Mouse (Mus musculus) brain, embryonic 14.5 days (tissue): Measurements from ENCODE around the gene Sox8. TPM values are rescaled to one million over a fixed set of nuclear protein-coding genes. Genes with fewer than 3 reads are reported as not detected.
A peak's percentile ranks its signal among the peaks of the same experiment; 100 is the strongest.

Experiments used
- DNase-seq: peaks from one replicate; pipeline ENCODE4 v3.0.0-alpha.2; 2011; ENCODE audit warnings: low read depth
- CTCF ChIP-seq: fragments of 200-500 bp; IDR thresholded peaks from 2 replicates; pipeline ENCODE4 v1.5.1; 2012; ENCODE audit warnings: inconsistent platforms, mild to moderate bottlenecking, moderate library complexity, borderline replicate concordance; ENCODE audit not compliant: insufficient read depth, insufficient read length; ENCODE audit errors: extremely low read depth
- POLR2A ChIP-seq: fragments of 200-500 bp; IDR thresholded peaks from 2 replicates; pipeline ENCODE4 v1.6.1; 2012; ENCODE audit warnings: mild to moderate bottlenecking, inconsistent platforms, borderline replicate concordance; ENCODE audit not compliant: poor library complexity, insufficient read depth, insufficient read length, severe bottlenecking; ENCODE audit errors: extremely low read depth
- polyA plus RNA-seq: library from polyadenylated mRNA; depleted of rRNA; stranded (reverse); fragments of >200 nt; gene quantifications from 2 replicates; pipeline ENCODE4 v1.2.3, GENCODE M21; 2012; rRNA removed

Sox8 gene
- polyA plus RNA-seq, 1 experiment, result 17.6 TPM

GRCm38 (mm10) chr17:25522080-25522479, 48.4 kb downstream of the Sox8 start:
- no peak for DNase-seq
- TF ChIP-seq POLR2A (no peak), CTCF (no peak)

- peak; percentile 73 for DNase-seq
- TF ChIP-seq CTCF (no peak), POLR2A (no peak)
These were observed 50.0 kb downstream of the Sox8 start for GRCm38 (mm10) chr17:25520492-25520891.

- DNase-seq, result peak; percentile 58
- no peak for TF ChIP-seq CTCF
- TF ChIP-seq POLR2A, result no peak
These were observed 51.0 kb downstream of the Sox8 start for GRCm38 (mm10) chr17:25519511-25519910.

- no peak for TF ChIP-seq CTCF
- TF ChIP-seq POLR2A, result no peak
- DNase-seq, result peak; percentile 77
These were observed 52.3 kb downstream of the Sox8 start for GRCm38 (mm10) chr17:25518144-25518543.

- TF ChIP-seq POLR2A, result no peak
- no peak for TF ChIP-seq CTCF
- no peak for DNase-seq
These were observed 54.2 kb downstream of the Sox8 start for GRCm38 (mm10) chr17:25516315-25516714.

Other genes with a start within 250 kb of the Sox8 start
- gene Tpsab1, start 225.1 kb downstream of the Sox8 start, polyA plus RNA-seq, result 0.06 TPM in 1 of 2 replicates, not detected in the other
- gene Tpsb2, start 204.4 kb downstream of the Sox8 start, polyA plus RNA-seq, result 0.62 and 2.5 TPM in 2 replicates
- 0.45 and 0.72 TPM in 2 replicates for gene Tpsg1, start 201.4 kb downstream of the Sox8 start, polyA plus RNA-seq
- gene Cacna1h, start 136.9 kb downstream of the Sox8 start, polyA plus RNA-seq, result 90.4 and 118 TPM in 2 replicates
- 1.1 and 1.4 TPM in 2 replicates for gene Tekt4, start 116.1 kb downstream of the Sox8 start, polyA plus RNA-seq
- gene Sstr5, start 73.4 kb downstream of the Sox8 start, polyA plus RNA-seq, result 0.22 and 0.25 TPM in 2 replicates
- gene Lmf1, start 8.4 kb upstream of the Sox8 start, polyA plus RNA-seq, result 11.7 and 16.0 TPM in 2 replicates
- gene Gng13, start 146.5 kb upstream of the Sox8 start, polyA plus RNA-seq, result 0.90 and 1.1 TPM in 2 replicates
- 12.4 and 18.7 TPM in 2 replicates for gene Chtf18, start 156.7 kb upstream of the Sox8 start, polyA plus RNA-seq
- 43.2 and 59.4 TPM in 2 replicates for gene Rpusd1, start 157.0 kb upstream of the Sox8 start, polyA plus RNA-seq
- 0.09 TPM in 1 of 2 replicates, not detected in the other for gene Mslnl, start 165.4 kb upstream of the Sox8 start, polyA plus RNA-seq
- 0.07 and 0.19 TPM in 2 replicates for gene Msln, start 183.7 kb upstream of the Sox8 start, polyA plus RNA-seq
- gene Narfl, start 203.1 kb upstream of the Sox8 start, polyA plus RNA-seq, result 26.7 and 30.6 TPM in 2 replicates
- gene Haghl, start 215.0 kb upstream of the Sox8 start, polyA plus RNA-seq, result 167 and 268 TPM in 2 replicates
- gene Ccdc78, start 215.9 kb upstream of the Sox8 start, polyA plus RNA-seq, result 0.08 and 0.11 TPM in 2 replicates
- gene Fam173a, start 222.2 kb upstream of the Sox8 start, polyA plus RNA-seq, result 93.9 and 145 TPM in 2 replicates
- 0.12 and 0.21 TPM in 2 replicates for gene AC134908.4, start 225.0 kb upstream of the Sox8 start, polyA plus RNA-seq
- 107 and 109 TPM in 2 replicates for gene Metrn, start 226.4 kb upstream of the Sox8 start, polyA plus RNA-seq
- gene Fbxl16, start 238.4 kb upstream of the Sox8 start, polyA plus RNA-seq, result 91.8 and 101 TPM in 2 replicates